Mouse (Mus musculus): ENCODE results near the gene Arhgap35. TPM values are rescaled to one million over a fixed set of nuclear protein-coding genes. Genes with fewer than 3 reads are reported as not detected.
A peak's percentile ranks its signal among the peaks of the same experiment; 100 is the strongest.

Arhgap35 gene
- total RNA-seq, 2 experiments from 2014 or later, result 42.8 to 44.1 TPM

DNA sequence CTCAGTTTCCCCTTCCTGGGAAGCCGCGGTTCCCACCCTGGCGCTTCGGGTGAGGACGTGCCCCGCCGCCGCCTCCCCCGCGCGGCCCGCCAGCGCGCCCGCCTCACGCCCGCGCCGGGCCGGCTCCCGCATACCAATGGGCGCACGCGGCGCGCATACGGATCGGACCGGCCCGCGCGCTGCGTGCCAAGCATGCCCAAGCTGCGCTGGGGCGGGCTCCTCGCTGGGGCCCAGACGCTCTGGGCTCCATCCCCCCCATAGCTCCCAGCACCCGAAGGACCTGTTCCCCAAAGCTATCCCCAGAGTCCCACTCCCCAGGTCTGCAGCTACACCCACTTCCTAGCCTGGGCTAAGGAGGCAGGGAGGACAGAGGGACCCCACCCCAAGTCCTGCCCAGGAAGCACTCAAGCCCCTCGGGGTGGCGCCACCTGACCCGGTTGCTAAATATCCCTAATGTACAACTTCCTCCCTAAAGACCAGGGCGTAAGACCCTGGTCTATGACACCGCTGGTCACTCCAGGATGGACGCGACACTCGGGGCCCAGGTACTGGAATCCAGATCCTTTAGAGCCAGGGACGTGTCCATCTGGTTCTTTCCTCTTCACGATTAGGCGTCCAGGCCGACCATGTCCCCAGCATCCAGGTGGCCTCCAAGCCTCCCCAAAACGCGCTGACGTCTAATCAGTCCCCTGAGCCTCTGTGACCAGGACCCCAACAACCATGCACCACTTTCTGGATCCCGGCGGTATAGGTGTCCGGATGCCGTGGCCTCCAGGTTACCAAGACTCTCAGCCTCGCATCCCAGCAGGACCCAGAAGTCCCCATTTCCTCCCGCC lies 138.8 kb downstream of the Arhgap35 start:
- no peak for DNase-seq
- intact Hi-C loops (cut with DNase I), result no loop called here

DNA sequence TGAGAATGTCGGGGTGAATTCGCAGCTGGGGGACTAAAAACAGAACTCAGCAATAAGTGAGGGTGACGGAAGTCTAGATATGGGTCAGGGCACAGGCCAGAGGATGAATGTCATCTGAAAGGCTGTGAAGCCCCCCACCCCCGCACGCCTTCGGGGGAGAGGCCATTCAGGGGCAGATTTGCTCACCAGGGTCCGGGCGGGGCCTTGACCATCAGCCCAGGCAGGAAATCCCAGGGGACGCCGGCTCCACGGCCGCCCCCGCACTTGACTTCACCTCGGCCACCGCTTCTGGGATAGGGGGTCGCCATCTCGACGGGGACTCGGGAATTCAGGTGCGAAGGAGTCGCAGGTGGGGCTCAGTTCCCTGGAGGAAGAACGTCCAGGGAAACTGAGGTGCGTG lies 139.5 kb downstream of the Arhgap35 start:
- DNase-seq, result no peak
- intact Hi-C loops (cut with DNase I), result no loop called here

DNA sequence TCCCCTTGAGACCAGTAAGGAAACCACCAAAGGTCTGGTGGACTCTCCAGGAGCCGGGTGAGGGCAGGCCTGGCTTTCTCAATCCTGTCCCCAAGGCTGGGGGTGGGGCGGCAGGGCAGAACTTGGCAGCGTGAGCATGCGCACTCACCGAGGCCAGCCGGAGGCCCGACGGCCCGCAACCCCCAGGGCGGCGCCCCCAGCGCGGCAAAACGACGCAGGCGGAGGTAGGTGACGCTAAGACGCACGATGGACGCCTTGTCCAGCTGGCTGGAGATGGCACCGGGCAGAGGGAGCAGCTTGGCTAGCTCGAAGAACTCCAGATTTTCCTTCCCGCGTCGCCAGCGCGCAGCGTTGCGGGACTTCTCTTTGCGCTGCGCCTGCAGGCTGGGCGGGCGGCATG lies 140.3 kb downstream of the Arhgap35 start:
- intact Hi-C loops (cut with DNase I), result no loop called here
- DNase-seq, result peak; percentile 24 to 31

DNA sequence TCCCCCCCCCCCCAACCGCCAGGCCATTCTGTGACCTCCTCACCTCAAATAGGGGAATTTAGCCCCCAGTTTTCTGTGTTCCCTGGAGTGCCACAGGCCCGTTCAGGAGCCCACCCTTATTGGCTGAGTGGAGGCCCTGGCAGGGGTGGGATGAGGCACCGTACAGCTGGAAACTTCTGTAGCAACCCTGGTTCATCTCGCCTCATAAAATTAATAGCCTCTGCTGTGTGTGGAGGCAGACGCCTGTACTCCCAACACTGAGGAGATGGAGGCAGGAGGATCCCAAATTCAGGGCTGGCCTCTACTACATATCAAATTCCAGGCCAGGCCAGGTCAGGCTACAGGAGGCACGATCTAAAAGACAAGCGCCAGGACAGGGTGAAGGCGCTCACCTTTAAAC lies 140.9 kb downstream of the Arhgap35 start:
- intact Hi-C loops (cut with DNase I), result no loop called here

DNA sequence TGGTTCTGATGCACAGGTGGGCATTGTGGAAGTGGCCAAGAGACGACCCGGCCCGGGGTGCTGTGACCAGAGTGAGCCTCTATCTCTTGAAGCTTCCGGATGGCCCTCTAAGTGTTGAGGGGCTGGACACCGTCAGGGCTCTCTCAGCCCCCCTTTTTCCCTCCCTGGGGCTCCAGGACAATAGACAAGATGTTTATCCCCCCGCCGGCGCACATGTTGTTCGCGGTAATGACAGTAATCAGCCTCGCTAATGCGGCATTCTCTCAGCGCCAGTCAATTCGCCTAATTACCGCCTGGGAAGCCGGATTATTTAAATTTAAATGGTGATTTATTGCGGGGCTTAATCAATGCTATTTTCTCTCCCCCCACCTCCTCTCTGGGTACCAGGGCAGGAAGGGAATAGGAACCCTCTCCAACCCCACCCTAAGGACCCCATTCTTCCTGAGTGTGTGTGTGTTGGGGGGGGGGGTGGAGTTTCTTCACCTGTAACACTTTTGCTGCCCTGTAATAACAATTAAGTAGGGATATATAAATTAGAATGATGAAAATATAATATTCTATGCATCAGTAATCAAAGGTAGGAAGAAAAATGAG lies 142.6 kb downstream of the Arhgap35 start:
- no peak for DNase-seq
- intact Hi-C loops (cut with DNase I), result no loop called here

More for the DNA sequence above, 140.9 kb downstream of the Arhgap35 start:
- DNase-seq, result no peak

DNA sequence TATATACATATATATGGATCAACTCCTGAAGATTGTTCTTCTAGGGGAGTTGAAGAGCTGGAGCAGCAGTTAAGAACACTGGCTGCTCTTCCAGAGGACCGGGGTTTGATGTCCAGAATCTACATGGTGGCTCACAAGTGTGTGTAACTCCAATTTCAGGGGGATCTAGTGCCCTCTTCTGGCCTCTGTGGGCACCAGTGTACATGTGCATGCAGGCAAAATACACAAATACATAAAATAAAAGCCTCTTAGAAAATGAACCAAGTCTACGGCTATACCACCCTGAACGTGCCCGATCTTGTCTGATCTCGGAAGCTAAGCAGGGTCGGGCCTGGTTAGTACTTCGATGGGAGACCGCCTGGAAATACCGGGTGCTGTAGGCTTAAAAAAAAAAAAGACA lies 143.2 kb downstream of the Arhgap35 start:
- intact Hi-C loops (cut with DNase I), result no loop called here
- no peak for DNase-seq

DNA sequence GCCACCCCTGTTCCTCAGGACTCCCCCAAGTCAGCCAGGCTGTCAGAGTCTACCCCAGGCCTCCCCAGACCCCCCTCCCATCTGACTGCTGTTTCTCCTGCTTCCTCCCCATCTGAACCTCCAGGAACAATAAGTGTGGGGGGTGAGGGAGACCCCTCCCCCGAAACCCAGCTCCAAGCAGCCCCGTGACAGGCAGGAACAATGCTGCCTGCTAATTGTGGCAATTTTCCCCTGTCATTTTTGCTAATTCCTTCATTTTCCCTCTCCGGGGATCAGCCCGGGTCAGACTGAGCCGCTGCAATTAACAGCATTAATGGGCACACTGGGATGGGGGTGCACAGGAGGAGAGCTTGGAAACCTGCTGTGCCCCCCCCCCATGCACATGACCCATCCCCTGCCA lies 146.7 kb downstream of the Arhgap35 start:
- no peak for DNase-seq
- intact Hi-C loops (cut with DNase I), result loop anchor here (10.0 kb wide), 1 partner anchor 173 kb away; no protein-coding TSS in a partner anchor

DNA sequence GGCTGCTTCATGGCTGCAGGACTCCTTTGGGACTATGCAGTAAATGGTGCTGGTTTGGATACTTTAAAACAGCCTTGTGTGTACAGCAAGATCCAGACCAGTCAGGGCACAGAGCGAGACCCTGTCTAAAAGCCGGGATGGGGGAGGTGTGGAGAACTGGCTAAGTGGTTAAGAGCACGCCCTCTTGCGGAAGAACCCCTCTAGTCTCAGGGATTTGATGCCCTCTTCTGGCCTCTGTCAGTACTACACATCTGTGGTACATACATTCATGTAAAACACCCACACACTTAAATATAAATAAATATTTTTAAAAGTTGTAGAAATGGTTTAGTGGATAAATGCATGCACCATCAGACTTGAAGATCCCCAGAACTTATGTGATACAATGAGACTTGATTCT lies 148.2 kb downstream of the Arhgap35 start:
- DNase-seq, result no peak

DNA sequence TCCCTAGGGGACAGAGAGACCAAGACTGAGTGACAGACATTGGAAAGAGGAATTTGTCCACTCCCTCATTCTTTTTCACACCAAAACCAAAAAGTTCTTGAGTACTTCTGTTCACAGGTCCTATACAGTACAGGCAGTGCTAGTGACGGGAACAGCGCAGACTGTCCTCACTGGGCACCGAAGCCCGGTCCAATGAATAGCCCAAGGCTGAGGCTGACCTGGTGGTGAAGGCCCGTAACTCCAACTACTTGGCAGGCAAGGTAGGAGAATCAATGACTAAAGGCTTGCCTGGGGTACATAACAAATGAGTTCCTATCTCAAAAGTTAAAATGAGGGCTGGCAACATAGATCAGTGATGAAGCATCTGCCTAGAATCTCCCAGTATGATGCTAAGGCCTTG lies 149.2 kb downstream of the Arhgap35 start:
- no peak for DNase-seq
- intact Hi-C loops (cut with DNase I), result loop anchor here (1.0 to 10.0 kb wide), 4 partner anchors 26 to 171 kb away; no protein-coding TSS in a partner anchor

More for the DNA sequence above, 148.2 kb downstream of the Arhgap35 start:
- intact Hi-C loops (cut with DNase I), result loop anchor here (10.0 kb wide), 1 partner anchor 172 kb away; no protein-coding TSS in a partner anchor

DNA sequence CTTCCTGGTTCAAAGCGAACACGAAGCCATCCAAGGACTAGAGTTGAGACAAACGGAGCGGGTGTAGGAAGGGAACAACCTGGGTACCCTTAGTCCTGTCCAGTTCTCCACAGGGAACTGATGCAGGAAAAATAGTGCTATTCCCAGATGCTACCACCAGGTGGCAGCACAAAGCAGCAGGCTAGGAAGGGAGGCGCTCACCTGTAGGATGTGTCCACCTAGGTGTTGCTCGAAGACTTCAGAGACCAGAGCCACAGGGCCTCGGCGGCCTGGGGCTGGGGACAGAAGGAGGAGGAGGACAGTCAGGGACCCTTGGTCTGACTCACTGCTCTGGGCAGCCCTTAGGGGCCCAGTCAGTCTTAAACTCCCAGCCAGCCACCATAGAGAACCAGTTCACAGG lies 149.6 kb downstream of the Arhgap35 start:
- peak; percentile 75 to 84 for DNase-seq

DNA sequence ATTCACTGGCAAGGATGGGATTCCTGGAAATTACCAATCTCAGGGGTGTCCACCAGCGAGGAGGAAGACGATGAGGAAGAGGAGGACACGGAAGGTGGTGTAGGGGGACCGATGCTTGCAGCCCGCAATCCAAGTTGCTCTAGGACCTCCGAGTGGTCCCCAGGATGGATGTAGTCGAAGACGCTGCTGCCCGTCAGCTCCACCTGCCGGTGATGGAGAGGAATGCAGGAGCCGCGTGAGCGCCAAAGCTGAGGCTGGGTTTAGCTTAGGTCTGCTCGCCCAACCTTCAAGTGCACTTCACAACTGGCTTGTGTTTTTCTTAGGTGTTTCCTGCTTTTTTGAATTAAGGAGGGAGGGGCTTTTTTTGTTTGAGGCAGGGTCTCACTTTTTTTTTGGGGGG lies 151.6 kb downstream of the Arhgap35 start:
- intact Hi-C loops (cut with DNase I), result loop anchor here (5.0 to 10.0 kb wide), 2 partner anchors 86 to 168 kb away; no protein-coding TSS in a partner anchor
- peak; percentile 86 to 93 for DNase-seq

More for the DNA sequence above, 149.6 kb downstream of the Arhgap35 start:
- intact Hi-C loops (cut with DNase I), result loop anchor here (1.0 to 10.0 kb wide), 4 partner anchors 26 to 170 kb away; no protein-coding TSS in a partner anchor

DNA sequence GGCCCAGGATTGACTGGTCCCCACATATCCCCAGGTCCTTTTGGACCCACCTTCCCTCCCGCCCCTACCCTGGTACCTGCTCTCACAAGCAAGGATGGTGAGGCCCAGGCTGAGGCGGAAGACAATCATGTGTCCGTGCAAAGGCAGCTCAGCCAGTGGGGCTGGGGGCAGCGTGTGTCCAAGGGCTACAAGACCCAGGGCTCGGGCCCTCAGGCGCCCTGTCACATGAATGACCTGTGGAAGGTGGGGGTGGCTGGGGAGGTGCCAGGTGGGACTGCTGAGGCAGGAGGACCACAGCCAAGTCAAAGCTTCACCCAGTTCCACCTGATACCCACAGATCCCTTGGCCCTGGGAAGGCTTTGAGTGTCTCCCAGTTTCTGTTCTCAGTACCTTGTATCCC lies 153.1 kb downstream of the Arhgap35 start:
- no peak for DNase-seq
- intact Hi-C loops (cut with DNase I), result loop anchor here (5.0 to 10.0 kb wide), 2 partner anchors 84 to 167 kb away; no protein-coding TSS in a partner anchor

DNA sequence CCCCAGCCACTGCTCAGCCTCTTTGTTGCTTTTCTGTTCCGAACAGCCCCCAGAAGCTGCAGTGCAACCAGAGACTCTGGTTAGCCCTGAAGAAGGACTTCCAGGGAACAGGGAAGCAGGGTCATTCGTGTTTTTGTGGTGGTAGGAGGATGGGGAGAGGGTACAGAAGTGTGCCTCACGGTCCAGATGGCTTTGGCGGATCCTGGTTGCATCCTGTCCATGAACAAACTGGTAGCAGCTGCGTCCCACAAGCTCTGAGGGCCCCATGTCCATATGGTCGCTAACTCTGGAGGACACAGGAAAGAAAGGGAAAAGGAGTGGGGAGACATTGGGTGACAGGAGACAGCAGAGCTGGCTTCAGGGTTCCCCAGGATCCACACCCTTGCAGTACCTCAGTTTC lies 153.6 kb downstream of the Arhgap35 start:
- DNase-seq, result no peak
- intact Hi-C loops (cut with DNase I), result loop anchor here (5.0 to 10.0 kb wide), 2 partner anchors 84 to 166 kb away; no protein-coding TSS in a partner anchor

DNA sequence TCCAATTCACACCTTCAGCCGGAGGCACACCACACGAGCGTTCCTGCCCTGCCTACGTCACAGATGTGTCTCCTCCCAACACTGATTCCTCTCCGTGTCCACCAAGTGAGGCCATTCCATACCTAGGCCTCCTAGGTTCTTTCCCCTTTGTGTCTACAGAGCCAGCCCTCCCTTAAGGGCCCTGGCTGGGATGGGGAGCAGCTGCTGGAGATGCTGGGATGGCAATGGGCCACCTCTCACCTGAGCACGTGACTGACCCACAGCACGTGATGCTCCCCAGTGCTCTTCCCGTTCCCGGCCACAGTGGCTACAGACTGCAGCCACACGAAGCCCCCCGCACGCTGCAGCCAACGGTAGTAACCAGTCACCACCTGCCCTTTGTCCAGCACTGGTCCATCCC lies 154.2 kb downstream of the Arhgap35 start:
- no peak for DNase-seq
- intact Hi-C loops (cut with DNase I), result loop anchor here (5.0 to 10.0 kb wide), 2 partner anchors 83 to 166 kb away; no protein-coding TSS in a partner anchor

DNA sequence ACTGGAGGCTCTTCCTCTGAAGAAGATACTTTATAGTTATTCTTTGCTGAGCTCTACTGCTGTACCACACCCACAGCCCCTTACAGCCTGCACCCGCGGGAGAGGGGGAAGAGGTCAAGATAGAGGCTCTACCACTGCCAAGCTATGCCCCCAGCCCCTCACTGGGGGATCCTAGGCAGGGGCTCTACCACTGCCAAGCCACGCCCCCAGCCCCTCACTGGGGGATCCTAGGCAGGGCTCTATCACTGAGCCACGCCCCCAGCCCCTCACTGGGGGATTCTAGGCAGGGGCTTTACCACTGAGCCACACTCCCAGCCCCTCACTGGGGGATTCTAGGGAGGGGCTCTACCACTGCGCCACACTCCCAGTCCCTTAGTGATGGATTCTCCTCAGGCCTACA lies 158.5 kb downstream of the Arhgap35 start:
- intact Hi-C loops (cut with DNase I), result no loop called here
- no peak for DNase-seq

DNA sequence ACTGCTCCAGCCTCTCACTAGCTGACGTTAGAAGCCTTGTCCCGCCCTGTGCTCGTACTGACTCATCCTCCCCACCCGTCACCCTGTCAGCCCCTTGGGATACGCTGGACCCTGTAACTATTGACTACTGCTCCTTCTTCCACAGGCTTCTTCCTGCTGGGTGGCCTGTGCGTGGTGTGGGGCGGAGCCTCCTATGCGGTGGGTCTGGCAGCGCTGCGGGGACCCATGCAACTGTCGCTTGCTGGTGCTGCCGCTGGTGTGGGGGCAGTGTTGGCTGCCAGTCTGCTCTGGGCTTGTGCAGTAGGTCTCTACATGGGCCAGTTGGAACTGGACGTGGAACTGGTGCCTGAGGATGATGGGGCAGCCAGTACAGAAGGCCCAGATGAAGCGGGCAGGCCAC lies 159.8 kb downstream of the Arhgap35 start:
- intact Hi-C loops (cut with DNase I), result no loop called here
- no peak for DNase-seq

DNA sequence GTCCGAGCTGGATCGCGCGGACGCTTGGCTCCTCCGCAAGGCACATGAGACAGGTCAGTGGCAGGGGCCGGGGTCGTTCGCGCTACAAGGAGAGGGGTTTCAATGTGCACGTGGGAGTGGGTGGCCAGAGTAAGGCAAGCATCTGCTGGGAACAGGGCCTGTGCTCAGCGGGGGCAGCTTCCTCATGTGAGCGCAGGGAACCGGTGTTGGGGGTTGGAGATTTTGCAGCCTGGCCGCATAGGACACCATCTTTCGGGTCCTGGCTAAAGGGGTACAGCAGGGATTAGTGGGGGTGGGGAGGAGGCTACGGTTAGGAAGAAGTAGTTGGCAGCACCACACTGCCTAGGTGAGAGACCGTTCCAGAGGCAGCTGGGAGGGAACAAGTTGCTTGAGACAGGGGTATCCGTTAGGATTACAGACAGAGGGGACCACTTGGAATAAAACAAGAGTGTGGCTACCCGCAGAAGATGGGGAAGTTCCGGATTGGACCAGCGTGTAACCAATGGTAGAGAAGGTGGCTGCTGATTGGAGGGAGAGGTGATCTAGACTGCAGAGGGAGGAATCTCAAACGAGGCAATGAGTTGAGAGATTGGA lies 161.6 kb downstream of the Arhgap35 start:
- peak in 1 of 2 experiments; percentile 45 for DNase-seq
- intact Hi-C loops (cut with DNase I), result no loop called here

DNA sequence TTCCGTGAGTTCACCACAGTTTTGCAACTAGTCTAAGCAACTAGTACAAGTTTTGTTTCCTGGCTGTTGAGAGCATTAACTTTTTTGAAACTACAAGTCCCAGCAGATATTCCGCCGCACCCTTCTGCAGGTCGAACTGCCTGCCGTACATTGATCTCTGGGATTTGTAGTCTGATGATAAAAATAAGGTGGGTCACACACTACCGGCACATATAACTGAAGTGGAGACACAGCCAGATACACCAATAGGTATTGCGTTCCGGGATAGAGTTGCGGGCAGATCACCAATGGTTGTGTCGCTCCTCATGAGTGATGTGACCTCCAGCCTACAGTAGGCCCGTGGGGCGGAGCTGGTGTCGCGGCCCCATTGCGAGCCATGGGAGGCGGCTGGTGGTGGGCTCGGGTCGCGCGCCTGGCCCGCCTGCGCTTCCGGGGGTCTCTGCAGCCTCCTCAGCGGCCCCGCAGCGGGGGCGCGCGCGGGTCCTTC lies 162.2 kb downstream of the Arhgap35 start, which contains the start of gene Tmem160:
Gene Tmem160, plus strand, starts transcription at position 193 of the 487 bp plus-strand sequence.
- intact Hi-C loops (cut with DNase I), result no loop called here
- DNase-seq, result peak; percentile 85 to 90

DNA sequence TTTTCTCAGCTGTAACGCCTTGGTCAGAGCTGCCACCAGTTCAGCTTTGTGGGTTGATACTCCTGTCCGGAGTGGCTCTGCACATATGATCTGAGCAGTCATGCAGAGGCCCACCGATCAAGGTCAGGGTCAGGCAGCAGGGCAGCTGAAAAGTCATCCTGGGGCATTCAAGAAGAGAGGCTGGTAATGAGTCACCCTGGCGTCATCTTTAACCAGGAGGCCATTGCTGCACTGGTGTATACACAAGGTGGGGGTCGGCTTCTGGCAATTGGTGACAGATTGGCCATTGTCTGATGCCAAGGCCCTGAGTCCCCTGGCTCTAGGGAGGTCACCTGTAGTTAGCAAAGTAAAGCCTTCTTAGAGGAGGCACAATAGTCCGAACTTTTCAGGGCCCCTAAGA lies 163.1 kb downstream of the Arhgap35 start:
- intact Hi-C loops (cut with DNase I), result no loop called here
- no peak for DNase-seq

Data from heart, postnatal 14 days (tissue).